Mouse (Mus musculus) kidney, adult 8-10 months (tissue): ENCODE results near the gene Tlk1.

Source experiments
- DNase-seq, 2 experiments: peaks; one replicate each; pipeline ENCODE4 v3.0.0; 2022

Gene Tlk1

GRCm38 (mm10) chr2:70784447-70784846, 41.1 kb downstream of the Tlk1 start:
- DNase-seq: no peak

- DNase-seq: no peak
Observed at GRCm38 (mm10) chr2:70783504-70783903, 42.0 kb downstream of the Tlk1 start.

GRCm38 (mm10) chr2:70779634-70780033, 45.9 kb downstream of the Tlk1 start:
- DNase-seq: peak in 1 of 2 experiments; percentile 14

DNA sequence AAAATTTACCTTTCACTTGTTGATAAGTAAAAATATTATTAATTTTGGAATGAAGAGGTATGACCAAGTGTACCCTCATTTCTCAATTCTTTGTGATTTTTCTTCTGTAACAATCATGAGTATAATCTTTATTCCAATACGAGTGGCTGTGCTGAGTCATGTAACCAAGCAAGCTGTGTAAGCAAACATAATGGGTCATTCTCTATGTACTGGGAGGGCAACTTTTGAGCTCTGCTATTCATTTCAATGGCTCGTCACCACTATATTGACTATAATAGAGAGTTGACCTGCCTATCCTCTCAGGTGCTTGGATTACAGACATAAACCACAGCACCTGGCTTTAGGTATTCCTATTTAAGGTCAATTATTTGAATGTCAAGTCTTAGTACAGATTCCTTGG, 48.8 kb downstream of the Tlk1 start:
- no peak for DNase-seq

DNA sequence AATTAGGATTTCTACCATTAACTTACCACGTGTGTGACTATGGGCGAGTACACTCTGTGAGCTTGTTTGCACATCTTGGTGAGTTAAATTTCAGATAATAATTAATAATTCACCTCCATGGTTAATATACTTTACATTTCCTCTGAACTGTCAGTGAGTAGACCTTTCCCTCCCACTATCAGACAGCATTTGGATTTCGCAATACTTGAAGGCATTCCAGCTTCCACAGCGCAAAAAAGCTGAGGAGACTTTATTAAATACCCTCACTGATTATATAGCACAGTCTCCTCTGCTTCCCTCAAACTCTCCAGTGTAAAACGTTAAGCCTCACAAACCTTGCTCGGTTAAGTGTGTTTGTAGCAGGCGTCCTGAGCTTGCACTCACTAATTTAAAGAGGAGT, 60.8 kb downstream of the Tlk1 start:
- DNase-seq: peak in 1 of 2 experiments; percentile 22

DNA sequence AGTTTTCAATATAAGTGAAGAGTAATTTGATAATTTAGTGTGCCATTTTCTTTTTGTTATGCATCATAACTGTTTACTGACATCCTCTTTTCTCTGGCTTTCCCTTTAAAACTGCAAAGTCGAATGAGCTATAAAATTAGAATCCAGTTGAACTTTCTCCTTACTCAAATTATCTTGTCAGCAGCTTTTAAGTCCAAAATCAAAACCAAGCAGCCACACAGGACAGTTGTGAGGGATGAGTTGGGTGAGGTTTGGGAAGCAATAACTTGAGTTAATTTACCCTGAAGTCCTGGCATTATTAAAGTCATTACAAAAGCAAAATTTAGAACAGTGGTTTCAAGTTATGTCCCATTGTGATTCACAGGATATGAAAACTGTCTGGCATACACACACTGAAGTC, 62.8 kb downstream of the Tlk1 start:
- peak in 1 of 2 experiments; percentile 15 for DNase-seq

DNA sequence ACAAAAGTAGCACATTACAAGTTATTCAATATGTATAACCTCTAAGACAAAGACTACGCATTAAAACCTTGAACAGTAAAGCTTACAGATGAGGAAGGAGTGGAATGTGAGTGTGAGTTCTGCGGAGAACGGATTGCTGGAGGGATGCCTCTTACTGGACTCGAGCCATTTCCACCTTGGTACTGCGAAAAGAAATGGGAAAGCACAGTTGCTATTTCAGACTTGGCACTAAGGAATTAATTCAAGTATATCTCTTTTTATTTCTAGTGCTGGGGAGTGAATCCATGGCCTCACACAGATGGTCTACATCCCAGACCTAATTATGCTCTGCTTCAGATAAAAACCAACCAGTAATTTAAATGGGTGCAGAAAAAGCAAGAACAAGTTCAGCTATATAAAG, 73.4 kb downstream of the Tlk1 start:
- DNase-seq: no peak

- DNase-seq: no peak
Observed at GRCm38 (mm10) chr2:70751655-70752054, 73.9 kb downstream of the Tlk1 start.

GRCm38 (mm10) chr2:70742588-70742987, 82.9 kb downstream of the Tlk1 start:
- no peak for DNase-seq

DNA sequence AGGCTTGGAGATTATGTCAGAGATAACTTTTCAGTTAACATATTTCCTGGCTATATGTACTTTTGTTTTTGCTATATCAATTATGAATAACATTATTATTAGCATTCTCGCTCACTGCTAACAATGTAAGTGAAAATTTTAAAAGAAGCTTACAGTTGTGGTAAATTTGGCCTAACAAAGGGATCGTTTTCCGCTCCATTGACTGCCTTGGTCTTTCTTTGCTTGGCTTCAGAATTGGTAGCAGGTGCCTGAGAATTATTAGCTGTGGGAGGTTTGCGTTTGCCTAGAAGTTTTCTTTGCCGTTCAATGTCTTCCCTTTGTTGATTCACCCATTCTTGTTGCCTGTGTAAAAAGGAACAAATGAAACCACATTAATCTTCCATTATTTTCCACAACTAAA, 83.6 kb downstream of the Tlk1 start:
- DNase-seq: no peak

- no peak for DNase-seq
Observed at GRCm38 (mm10) chr2:70736008-70736407, 89.5 kb downstream of the Tlk1 start.

DNA sequence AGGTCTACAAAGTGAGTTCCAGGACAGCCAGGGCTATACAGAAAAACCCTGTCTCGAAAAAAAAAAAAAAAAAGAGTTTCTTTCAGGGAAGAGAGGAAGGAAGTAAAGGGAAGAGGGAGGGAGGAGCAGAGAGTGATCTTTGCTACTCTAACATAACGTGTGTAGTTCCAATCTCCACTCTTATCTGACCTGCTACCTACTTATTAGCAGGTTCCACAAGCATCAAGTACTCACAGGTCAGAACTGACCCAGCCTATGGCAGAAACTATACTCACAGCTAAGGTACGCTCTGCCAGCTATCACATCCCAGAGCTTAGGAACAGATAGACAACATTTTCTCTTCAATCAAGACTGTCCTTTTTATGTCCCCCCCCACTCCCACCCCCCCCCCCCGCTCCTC, 90.0 kb downstream of the Tlk1 start:
- DNase-seq: no peak

GRCm38 (mm10) chr2:70727089-70727488, 98.4 kb downstream of the Tlk1 start:
- no peak for DNase-seq

DNA sequence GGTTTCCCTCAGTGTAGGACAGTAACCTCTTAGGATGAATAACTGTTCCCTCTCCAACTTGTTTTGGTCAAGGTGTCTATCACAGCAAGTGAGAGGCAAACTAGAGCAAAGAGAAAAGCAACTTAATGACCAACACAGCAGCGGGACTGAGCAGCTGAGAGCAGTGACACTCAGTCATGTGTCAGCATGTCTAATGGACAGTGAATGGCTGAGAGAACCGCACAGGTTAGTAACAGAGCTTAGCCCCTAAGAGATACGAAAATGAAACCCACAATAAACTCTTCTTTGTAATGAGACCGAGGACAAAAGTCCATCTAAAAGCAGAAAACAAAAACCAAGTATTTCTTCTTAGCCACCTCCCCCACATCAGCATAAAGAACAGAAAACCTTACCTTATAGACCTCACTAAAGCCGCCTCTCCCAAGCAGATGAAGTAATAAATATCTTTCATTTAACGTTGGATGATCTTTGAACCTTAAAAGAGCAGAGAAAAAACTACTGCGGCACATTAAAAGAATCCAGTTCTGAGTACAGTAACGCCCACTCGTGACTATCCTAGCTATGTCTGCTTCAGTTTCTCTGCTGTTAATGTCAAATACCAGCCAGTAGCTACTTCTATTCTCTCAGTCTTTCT, 101.8 kb downstream of the Tlk1 start:
- no peak for DNase-seq

DNA sequence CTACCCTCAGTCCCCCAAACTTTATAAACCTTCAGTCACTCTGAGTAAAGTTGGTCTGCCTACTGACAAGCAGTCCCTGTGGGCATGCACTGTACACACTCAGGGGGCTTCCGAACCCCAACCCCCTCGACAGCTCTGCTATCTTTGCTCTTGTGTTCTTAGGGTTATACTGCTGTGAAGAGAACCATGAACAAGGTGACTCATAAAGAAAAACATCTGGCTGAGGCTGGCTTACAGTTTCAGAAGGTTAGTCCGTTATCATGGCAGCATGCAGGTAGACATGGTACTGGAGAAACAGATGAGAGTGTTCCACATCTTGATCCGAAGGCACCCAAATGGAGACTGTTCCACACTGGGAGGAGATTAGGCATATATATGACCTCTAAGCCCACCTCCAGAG, 114.7 kb downstream of the Tlk1 start:
- no peak for DNase-seq

DNA sequence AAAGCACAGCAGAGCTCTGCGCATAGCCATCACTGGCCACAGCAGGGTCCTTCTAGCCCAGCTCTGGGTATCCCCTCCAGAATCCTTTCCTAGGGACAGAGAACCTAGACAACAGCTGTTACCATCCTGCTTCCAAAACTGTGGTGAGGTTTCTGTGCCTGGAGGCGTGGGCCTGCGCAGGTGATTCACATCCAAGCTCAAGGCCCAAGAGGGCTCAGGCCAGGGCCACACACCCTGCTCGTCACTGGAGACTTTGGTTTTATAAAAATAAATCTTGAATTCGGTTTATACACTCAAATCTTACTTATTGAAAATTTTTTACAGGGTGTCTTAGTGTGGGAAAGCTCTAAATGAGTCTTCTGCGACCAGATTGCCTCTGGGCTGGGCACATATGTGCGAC, 115.3 kb downstream of the Tlk1 start:
- DNase-seq: no peak

- DNase-seq: no peak
Observed at GRCm38 (mm10) chr2:70708986-70709730, 116.4 kb downstream of the Tlk1 start.

GRCm38 (mm10) chr2:70702403-70702802, 123.1 kb downstream of the Tlk1 start:
- no peak for DNase-seq

DNA sequence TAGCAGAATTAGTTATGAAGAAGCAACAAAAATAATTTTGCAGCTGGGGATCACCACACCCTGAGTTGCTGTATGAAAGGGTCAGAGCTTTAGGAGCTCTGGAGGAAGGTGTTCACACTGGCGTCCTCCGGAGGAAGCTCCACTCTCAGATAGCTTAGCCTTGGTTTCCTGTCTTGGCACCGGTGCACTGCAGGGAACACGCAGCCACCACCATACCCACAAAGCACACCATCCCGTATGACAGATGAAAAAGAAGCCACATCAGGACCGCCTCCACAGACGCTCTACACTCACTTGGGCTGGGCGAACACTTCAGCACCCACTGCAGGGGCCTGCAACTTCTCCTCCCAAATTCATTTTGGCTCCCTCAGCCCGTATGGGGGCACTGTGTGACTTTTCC, 124.0 kb downstream of the Tlk1 start:
- DNase-seq: no peak

DNA sequence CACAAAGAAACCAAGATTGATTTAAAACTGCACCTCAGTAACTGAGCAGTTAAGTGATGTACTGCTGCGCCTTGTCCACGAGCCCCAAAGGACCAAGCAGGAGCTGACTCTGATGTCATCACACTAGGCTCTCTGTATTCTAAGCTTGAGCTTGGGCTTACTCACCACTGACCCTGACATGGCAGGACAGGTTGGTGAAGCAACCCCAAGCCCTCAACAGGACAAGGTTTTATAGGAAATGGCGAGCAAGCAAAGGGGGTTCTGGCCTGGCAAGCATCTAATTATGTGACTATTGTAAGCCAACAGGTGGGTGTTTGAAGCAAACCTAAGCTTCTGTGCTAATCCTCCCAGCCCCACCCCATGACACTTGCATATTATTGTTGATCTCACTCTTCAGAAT, 124.7 kb downstream of the Tlk1 start:
- DNase-seq: no peak

GRCm38 (mm10) chr2:70695712-70696111, 129.8 kb downstream of the Tlk1 start:
- no peak for DNase-seq

- DNase-seq: no peak
Observed at GRCm38 (mm10) chr2:70690195-70690594, 135.3 kb downstream of the Tlk1 start.

GRCm38 (mm10) chr2:70688454-70689078, 137.0 kb downstream of the Tlk1 start:
- DNase-seq: no peak

GRCm38 (mm10) chr2:70682324-70682723, 143.2 kb downstream of the Tlk1 start:
- DNase-seq: no peak
